Mouse (Mus musculus) olfactory bulb, adult 2 months (tissue): ENCODE data around the gene Pih1d1.

Source experiments
- CTCF ChIP-seq: fragments of 200-500 bp; IDR thresholded peaks from 2 replicates; pipeline ENCODE4 v1.5.1; 2012; ENCODE audit warnings: low read depth, mild to moderate bottlenecking, low read length, moderate library complexity; ENCODE audit not compliant: insufficient read depth
- POLR2A ChIP-seq: fragments of 200-500 bp; IDR thresholded peaks from 2 replicates; pipeline ENCODE4 v1.6.1; 2012; ENCODE audit warnings: mild to moderate bottlenecking, low read depth, low read length, moderate library complexity; ENCODE audit not compliant: insufficient read depth

DNA sequence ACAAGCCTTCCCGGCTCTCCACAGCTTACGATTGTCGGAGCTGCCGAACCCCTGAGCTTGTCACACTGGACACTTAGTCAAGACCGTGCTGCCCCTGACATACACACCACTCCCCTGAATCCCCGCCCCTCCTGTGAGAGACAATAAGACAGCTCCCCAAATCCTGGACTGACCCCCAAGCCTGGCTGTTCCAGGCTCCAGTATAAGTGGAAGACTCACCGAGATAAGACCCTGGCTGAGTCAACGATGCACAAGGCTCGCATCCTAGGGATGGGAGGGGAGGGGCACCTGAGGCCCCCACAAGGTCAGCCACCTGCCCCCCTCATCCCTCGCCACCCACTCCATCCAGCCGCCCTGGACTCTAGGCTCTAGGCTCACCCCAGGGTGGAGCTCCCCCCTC lies 22.3 kb upstream of the Pih1d1 start:
- TF ChIP-seq POLR2A (no peak), CTCF (no peak)
